Mouse (Mus musculus): ENCODE measurements around the gene Mboat7. TPM values are rescaled to one million over a fixed set of nuclear protein-coding genes. Genes with fewer than 3 reads are reported as not detected.
"Not testable (repeated sequence)": the region's sequence is repeated elsewhere in the genome, so short reads cannot be mapped to it uniquely, and the experiment has no call there.

Mboat7 gene
- polyA plus RNA-seq, 1 experiment: not detected

DNA sequence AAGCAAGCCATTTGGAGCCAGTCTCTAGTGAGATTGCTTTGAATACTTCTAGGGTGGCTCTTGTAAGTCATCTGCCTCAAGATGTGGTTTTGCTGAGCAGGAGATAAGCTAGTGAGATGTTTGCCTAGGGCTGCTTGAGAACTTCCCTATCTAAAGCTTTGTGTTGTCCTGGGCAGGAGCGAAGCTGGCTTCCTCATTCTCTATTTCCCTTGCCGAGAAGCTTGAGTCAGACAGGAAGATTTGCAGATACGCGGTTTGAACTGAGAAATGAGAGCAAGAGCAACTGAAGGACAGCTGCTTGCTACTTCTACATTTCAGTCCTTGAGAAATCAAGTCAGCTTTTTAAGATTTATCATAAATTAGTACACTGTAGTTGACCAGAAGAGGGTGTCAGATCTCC lies 13.7 kb upstream of the Mboat7 start:
- no peak overlapping the region for H3K27ac ChIP-seq (ENCODE audit: insufficient read depth, low read depth, low read length)
- peaks cover 12% of the 10 kb centered on the region for H3K4me1 ChIP-seq (ENCODE audit: control insufficient read depth, insufficient read depth, low read length)
- H3K4me3 ChIP-seq (ENCODE audit: insufficient read depth, low read depth, low read length): no peak overlapping the region
- TF ChIP-seq CTCF (IDR thresholded peaks at IDR 0.05; ENCODE audit: insufficient read depth, low read depth, low read length) (no peak), POLR2A (IDR thresholded peaks at IDR 0.05; ENCODE audit: insufficient read depth, low read depth, low read length) (no peak)
- 67% methylated on average over 4 of the region's 4 CpGs for WGBS

DNA sequence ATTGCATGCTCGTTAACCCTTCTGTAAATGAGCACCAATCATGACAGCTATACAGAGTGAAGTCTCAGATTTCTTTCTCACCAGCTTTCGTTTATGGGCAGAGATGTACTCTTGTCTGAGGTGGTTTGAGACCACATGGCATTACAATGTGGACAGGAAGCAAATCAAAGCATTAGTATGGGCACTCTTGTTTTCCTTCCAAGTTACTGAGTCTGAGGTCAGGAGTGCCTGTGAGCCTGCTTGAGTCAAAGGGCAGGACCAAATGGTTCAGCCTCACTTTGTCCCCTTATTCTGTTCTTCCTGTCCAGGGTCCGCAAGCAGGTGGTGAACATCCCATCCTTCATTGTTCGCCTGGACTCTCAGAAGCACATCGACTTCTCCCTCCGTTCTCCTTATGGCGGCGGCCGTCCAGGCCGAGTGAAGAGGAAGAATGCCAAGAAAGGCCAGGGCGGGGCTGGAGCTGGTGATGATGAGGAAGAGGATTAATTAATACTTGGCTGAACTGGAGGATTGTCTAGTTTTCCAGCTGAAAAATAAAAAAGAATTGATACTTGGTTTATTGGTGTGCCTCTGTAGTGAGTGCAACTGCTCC lies 13.1 kb upstream of the Mboat7 start:
- Histone ChIP-seq H3K4me3 (ENCODE audit: insufficient read depth, low read depth, low read length) (no peak overlapping the region), H3K27ac (ENCODE audit: insufficient read depth, low read depth, low read length) (no peak overlapping the region), H3K4me1 (ENCODE audit: control insufficient read depth, insufficient read depth, low read length) (peaks cover 12% of the 10 kb centered on the region)
- TF ChIP-seq CTCF (IDR thresholded peaks at IDR 0.05; ENCODE audit: insufficient read depth, low read depth, low read length) (no peak), POLR2A (IDR thresholded peaks at IDR 0.05; ENCODE audit: insufficient read depth, low read depth, low read length) (no peak)
- 39% methylated on average over 11 of the region's 11 CpGs for WGBS

- no peak overlapping the region for H3K27ac ChIP-seq (ENCODE audit: insufficient read depth, low read depth, low read length)
- 32% methylated on average over 6 of the region's 6 CpGs for WGBS
Observed at GRCm38 (mm10) chr7:3705911-3706310, 12.6 kb upstream of the Mboat7 start.

DNA sequence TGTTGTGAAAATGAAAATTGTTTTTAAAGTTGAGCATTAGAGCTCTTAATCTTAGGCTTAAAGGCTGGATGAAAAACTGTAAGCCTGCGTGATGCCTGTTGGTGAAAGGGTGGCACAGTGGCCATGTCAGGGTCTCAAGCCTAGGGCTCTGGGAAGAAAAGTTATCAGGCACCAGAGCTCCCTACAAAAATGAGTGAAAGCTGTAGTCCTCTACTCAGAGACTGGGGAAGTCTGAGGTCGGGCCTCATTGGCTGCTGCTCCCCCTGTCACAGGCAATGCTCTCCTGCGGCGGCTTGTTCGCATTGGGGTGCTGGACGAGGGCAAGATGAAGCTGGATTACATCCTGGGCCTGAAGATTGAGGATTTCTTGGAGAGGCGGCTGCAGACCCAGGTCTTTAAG lies 12.1 kb upstream of the Mboat7 start:
- Histone ChIP-seq H3K4me3 (ENCODE audit: insufficient read depth, low read depth, low read length) (peak overlapping the region; percentile 13; the same call in 1 of the 2 replicates), H3K4me1 (ENCODE audit: control insufficient read depth, insufficient read depth, low read length) (peaks cover 12% of the 10 kb centered on the region)
- H3K27ac ChIP-seq (ENCODE audit: insufficient read depth, low read depth, low read length): not testable (repeated sequence)
- 6% methylated on average over 7 of the region's 7 CpGs for WGBS

More at GRCm38 (mm10) chr7:3705911-3706310, 12.6 kb upstream of the Mboat7 start:
- TF ChIP-seq CTCF (IDR thresholded peaks at IDR 0.05; ENCODE audit: insufficient read depth, low read depth, low read length) (no peak), POLR2A (IDR thresholded peaks at IDR 0.05; ENCODE audit: insufficient read depth, low read depth, low read length) (no peak)
- 0 out of 2 replicates have a peak overlapping the region, but pooled peaks have one; percentile 13 for H3K4me3 ChIP-seq (ENCODE audit: insufficient read depth, low read depth, low read length)
- peaks cover 12% of the 10 kb centered on the region for H3K4me1 ChIP-seq (ENCODE audit: control insufficient read depth, insufficient read depth, low read length)

GRCm38 (mm10) chr7:3704475-3704874 lies 11.2 kb upstream of the Mboat7 start:
- 1% methylated on average over 20 of the region's 20 CpGs for WGBS
- H3K4me1 ChIP-seq (ENCODE audit: control insufficient read depth, insufficient read depth, low read length): peaks cover 12% of the 10 kb centered on the region
- TF ChIP-seq POLR2A (IDR thresholded peaks at IDR 0.05; ENCODE audit: insufficient read depth, low read depth, low read length) (no peak), CTCF (IDR thresholded peaks at IDR 0.05; ENCODE audit: insufficient read depth, low read depth, low read length) (no peak)
- H3K4me3 ChIP-seq (ENCODE audit: insufficient read depth, low read depth, low read length): peak overlapping the region; percentile 58
- no peak overlapping the region for H3K27ac ChIP-seq (ENCODE audit: insufficient read depth, low read depth, low read length)

- Histone ChIP-seq H3K4me1 (ENCODE audit: control insufficient read depth, insufficient read depth, low read length) (peaks cover 12% of the 10 kb centered on the region), H3K4me3 (ENCODE audit: insufficient read depth, low read depth, low read length) (peak within 1 kb of the TSS; percentile 58), H3K27ac (ENCODE audit: insufficient read depth, low read depth, low read length) (peak within 1 kb of the TSS; percentile 95)
- TF ChIP-seq CTCF (IDR thresholded peaks at IDR 0.05; ENCODE audit: insufficient read depth, low read depth, low read length): 0 out of 2 replicates have a peak, but pooled peaks have one; percentile 11
- peak; percentile 83 for TF ChIP-seq POLR2A (IDR thresholded peaks at IDR 0.05; ENCODE audit: insufficient read depth, low read depth, low read length)
- WGBS: under 1% methylated on average over 42 of the region's 42 CpGs
Observed at GRCm38 (mm10) chr7:3703879-3704441, 10.6 kb upstream of the Mboat7 start, which contains the start of gene Rps9. Gene Rps9, plus strand, starts transcription at chr7:3703993.

- TF ChIP-seq CTCF (IDR thresholded peaks at IDR 0.05; ENCODE audit: insufficient read depth, low read depth, low read length) (no peak), POLR2A (IDR thresholded peaks at IDR 0.05; ENCODE audit: insufficient read depth, low read depth, low read length) (no peak)
Observed at GRCm38 (mm10) chr7:3703148-3703878, 10.0 kb upstream of the Mboat7 start.

DNA sequence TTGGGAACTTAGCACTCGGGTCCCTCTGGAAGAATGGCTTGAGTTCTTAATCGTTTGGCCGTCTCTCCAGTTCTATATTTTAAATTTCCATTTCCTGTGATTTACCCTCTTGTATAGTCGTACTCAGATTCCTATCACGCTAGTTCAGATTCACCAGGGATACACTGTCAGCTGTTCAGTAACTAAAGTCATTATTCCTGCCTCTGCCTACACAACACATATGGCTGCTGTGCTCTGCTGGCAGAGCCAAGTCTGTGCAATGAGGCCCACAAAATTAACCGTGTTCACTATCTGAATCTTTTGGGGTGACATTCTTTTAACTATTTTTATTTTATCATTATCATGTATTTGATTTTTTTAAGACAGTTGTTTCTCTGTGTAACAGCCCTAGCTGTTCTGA lies 5.1 kb upstream of the Mboat7 start:
- H3K27ac ChIP-seq (ENCODE audit: insufficient read depth, low read depth, low read length): no peak overlapping the region
- WGBS: 95% methylated on average over 6 of the region's 6 CpGs
- TF ChIP-seq POLR2A (IDR thresholded peaks at IDR 0.05; ENCODE audit: insufficient read depth, low read depth, low read length) (no peak), CTCF (IDR thresholded peaks at IDR 0.05; ENCODE audit: insufficient read depth, low read depth, low read length) (no peak)

More at GRCm38 (mm10) chr7:3703148-3703878, 10.0 kb upstream of the Mboat7 start:
- Histone ChIP-seq H3K4me1 (ENCODE audit: control insufficient read depth, insufficient read depth, low read length) (peaks cover 12% of the 10 kb centered on the region), H3K4me3 (ENCODE audit: insufficient read depth, low read depth, low read length) (no peak overlapping the region), H3K27ac (ENCODE audit: insufficient read depth, low read depth, low read length) (peak overlapping the region; percentile 95; the same call in 1 of the 2 replicates)
- 21% methylated on average over 6 of the region's 6 CpGs for WGBS

GRCm38 (mm10) chr7:3694949-3695305 lies 1.6 kb upstream of the Mboat7 start:
- peak overlapping the region; percentile 74 for H3K4me3 ChIP-seq (ENCODE audit: insufficient read depth, low read depth, low read length)
- not testable (repeated sequence) for H3K27ac ChIP-seq (ENCODE audit: insufficient read depth, low read depth, low read length)
- H3K4me1 ChIP-seq (ENCODE audit: control insufficient read depth, insufficient read depth, low read length): peaks cover 15% of the 10 kb centered on the region
- WGBS: 2% methylated on average over 9 of the region's 9 CpGs

More for the DNA sequence above, 5.1 kb upstream of the Mboat7 start:
- no peak overlapping the region for H3K4me3 ChIP-seq (ENCODE audit: insufficient read depth, low read depth, low read length)
- H3K4me1 ChIP-seq (ENCODE audit: control insufficient read depth, insufficient read depth, low read length): peaks cover 9% of the 10 kb centered on the region
